Mouse (Mus musculus): ENCODE results near the gene Shisa8.

Shisa8 gene

GRCm38 (mm10) chr15:82223251-82223650, 10.6 kb upstream of the Shisa8 start:
- DNase-seq (ENCODE audit: low spot score in 2 of 2): no peak

- DNase-seq (ENCODE audit: low spot score in 2 of 2): no peak
Observed at GRCm38 (mm10) chr15:82221104-82221860, 8.7 kb upstream of the Shisa8 start.

- no peak for DNase-seq (ENCODE audit: low spot score in 2 of 2)
Observed at GRCm38 (mm10) chr15:82220003-82220675, 7.5 kb upstream of the Shisa8 start.

GRCm38 (mm10) chr15:82218778-82219666, 6.4 kb upstream of the Shisa8 start:
- no peak for DNase-seq (ENCODE audit: low spot score in 2 of 2)

- no peak for DNase-seq (ENCODE audit: low spot score in 2 of 2)
Observed at GRCm38 (mm10) chr15:82217980-82218379, 5.4 kb upstream of the Shisa8 start.

GRCm38 (mm10) chr15:82217039-82217438, 4.4 kb upstream of the Shisa8 start:
- DNase-seq (ENCODE audit: low spot score in 2 of 2): no peak

GRCm38 (mm10) chr15:82216142-82216827, 3.7 kb upstream of the Shisa8 start:
- DNase-seq (ENCODE audit: low spot score in 2 of 2): no peak

- no peak for DNase-seq (ENCODE audit: low spot score in 2 of 2)
Observed at GRCm38 (mm10) chr15:82215332-82216046, 2.9 kb upstream of the Shisa8 start.

GRCm38 (mm10) chr15:82213222-82213621, 607 bp upstream of the Shisa8 start:
- no peak for DNase-seq (ENCODE audit: low spot score in 2 of 2)

- DNase-seq (ENCODE audit: low spot score in 2 of 2): no peak
Observed at GRCm38 (mm10) chr15:82211911-82212751, 484 bp downstream of the Shisa8 start.

GRCm38 (mm10) chr15:82211281-82211680, 1.3 kb downstream of the Shisa8 start:
- DNase-seq (ENCODE audit: low spot score in 2 of 2): no peak

GRCm38 (mm10) chr15:82210801-82211200, 1.8 kb downstream of the Shisa8 start:
- DNase-seq (ENCODE audit: low spot score in 2 of 2): no peak

GRCm38 (mm10) chr15:82209295-82210050, 3.1 kb downstream of the Shisa8 start:
- DNase-seq (ENCODE audit: low spot score in 2 of 2): no peak

GRCm38 (mm10) chr15:82208307-82208706, 4.3 kb downstream of the Shisa8 start:
- no peak for DNase-seq (ENCODE audit: low spot score in 2 of 2)

GRCm38 (mm10) chr15:82207504-82208219, 5.0 kb downstream of the Shisa8 start:
- no peak for DNase-seq (ENCODE audit: low spot score in 2 of 2)

GRCm38 (mm10) chr15:82207105-82207459, 5.5 kb downstream of the Shisa8 start:
- DNase-seq (ENCODE audit: low spot score in 2 of 2): no peak

- peak; percentile 19 to 47 for DNase-seq (ENCODE audit: low spot score in 2 of 2)
Observed at GRCm38 (mm10) chr15:82206365-82207104, 6.1 kb downstream of the Shisa8 start.

Data from urinary bladder, adult 18-20 months (tissue).